17 mouse cellular contexts compared by ENCODE assay signal in genomic region chr11:51295742-51296141, GRCm38 (mm10). TPM values are rescaled to one million over a fixed set of nuclear protein-coding genes. Genes with fewer than 3 reads are reported as not detected.
"Had no signal": no experiment of that assay in that cellular context is flagged by ENCODE, and none has a peak within 500 bp of the region (broad histone marks: within the 10 kb centered on the region; RNA-seq: fewer than 3 reads in every experiment).

No protein-coding gene starts in this region.

- H3K4me2 ChIP-seq: limb, embryonic 12.5 days; liver, embryonic 13.5 days; lung, embryonic 15.5 days; midbrain, embryonic 11.5 days; midbrain, embryonic 15.5 days had no signal

- H3K4me1 ChIP-seq: liver, embryonic 13.5 days; midbrain, embryonic 15.5 days had no signal

- H3K27ac ChIP-seq: left cerebral cortex, adult 2 months; limb, embryonic 12.5 days; liver, embryonic 13.5 days; lung, embryonic 15.5 days; macrophage; midbrain, embryonic 15.5 days had no signal

- H3K9me3 ChIP-seq: lung, embryonic 15.5 days; midbrain, embryonic 15.5 days had no signal

- H3K9ac ChIP-seq: limb, embryonic 12.5 days; liver, embryonic 13.5 days; liver, postnatal 0 days; lung, embryonic 15.5 days; midbrain, embryonic 15.5 days had no signal

- ATAC-seq: liver, postnatal 0 days; midbrain, embryonic 15.5 days had no signal

- DNase-seq: kidney, adult 18-20 months; kidney, postnatal 10 days; kidney, postnatal 4 days; liver; liver, embryonic 13.5 days; liver, postnatal 0 days; lung, postnatal 14 days; thymus, postnatal 36 days had no signal

- H3K4me3 ChIP-seq: left cerebral cortex, adult 2 months; limb, embryonic 12.5 days; liver, embryonic 13.5 days; lung, embryonic 15.5 days; megakaryocyte, embryonic 14.5 days; midbrain, embryonic 15.5 days had no signal

- H3K36me3 ChIP-seq: liver, embryonic 13.5 days; lung, embryonic 15.5 days; midbrain, embryonic 15.5 days had no signal

- H3K27me3 ChIP-seq: limb, embryonic 12.5 days had no signal

RNA-seq across cellular contexts. Expression of gene BC049762, which starts 32.9 kb away (rescaled TPM):
- total RNA-seq: left cerebral cortex, adult 2 months; left cerebral cortex, postnatal 25 days had no signal
- polyA plus RNA-seq: lung, embryonic 15.5 days; macrophage; spleen, adult 2 months had no signal
